Comparison of ENCODE assay signal across 15 mouse cellular contexts in the genomic region with DNA sequence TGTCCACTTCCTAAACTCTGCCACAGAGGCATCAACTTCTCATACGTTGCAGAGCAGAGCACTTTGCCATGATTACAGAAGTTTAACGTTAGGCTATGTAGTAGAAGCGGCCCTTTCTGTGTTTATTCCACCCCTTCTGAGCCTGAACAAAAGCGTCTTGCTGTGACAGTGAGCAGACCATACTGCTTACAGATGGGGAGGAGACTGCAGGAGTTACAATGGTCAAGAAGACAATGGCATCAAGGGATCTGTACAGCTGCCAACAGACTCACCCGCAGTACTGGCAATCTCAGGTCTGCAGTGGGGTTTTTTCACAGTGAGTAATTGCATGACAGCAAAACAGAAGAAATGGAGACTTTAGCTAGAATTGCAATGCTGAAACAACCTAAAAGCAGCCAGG.
DNase-seq lines count a peak whose midpoint lies in the region; ATAC-seq lines count a peak whose summit lies in the region.
"Had no signal": no experiment of that assay in that cellular context is flagged by ENCODE, and none has a peak within 500 bp of the region (broad histone marks: within the 10 kb centered on the region; RNA-seq: fewer than 3 reads in every experiment).

No protein-coding gene starts in this region.

- H3K27me3 ChIP-seq in hindbrain, embryonic 10.5 days (ENCODE audit: insufficient read depth, poor library complexity, severe bottlenecking) = peaks cover 26% of the 10 kb centered on the region
- no peaks in the 10 kb centered on the region for H3K27me3 ChIP-seq in hindbrain, embryonic 16.5 days (replicated peaks; ENCODE audit: control insufficient read depth, insufficient read depth, low read length)
- H3K27me3 ChIP-seq in hindbrain, embryonic 15.5 days = no peaks in the 10 kb centered on the region
- no peaks in the 10 kb centered on the region for H3K27me3 ChIP-seq in neural tube, embryonic 11.5 days (ENCODE audit: control insufficient read depth, insufficient read depth, low read length)
- H3K27me3 ChIP-seq in kidney, embryonic 16.5 days (ENCODE audit: insufficient read depth, low read length) = peaks cover 10% of the 10 kb centered on the region; the same call in 1 of the 2 replicates
- H3K27me3 ChIP-seq: heart, embryonic 15.5 days had no signal

- 0 out of 2 replicates have a peak, but pooled peaks cover 10% of the 10 kb centered on the region for H3K4me1 ChIP-seq in hindbrain, embryonic 10.5 days (replicated peaks)
- H3K4me1 ChIP-seq in hindbrain, embryonic 16.5 days (ENCODE audit: control insufficient read depth, insufficient read depth, low read depth, low read length) = no peaks in the 10 kb centered on the region
- peaks cover 8% of the 10 kb centered on the region; the same call in 1 of the 2 replicates for H3K4me1 ChIP-seq in hindbrain, embryonic 15.5 days (replicated peaks)
- H3K4me1 ChIP-seq in neural tube, embryonic 11.5 days (ENCODE audit: control insufficient read depth, insufficient read depth, low read length) = no peaks in the 10 kb centered on the region
- no peaks in the 10 kb centered on the region for H3K4me1 ChIP-seq in kidney, embryonic 16.5 days (ENCODE audit: insufficient read depth, low read length)
- H3K4me1 ChIP-seq: heart, embryonic 15.5 days had no signal

- no peak overlapping the region for H3K4me2 ChIP-seq in hindbrain, embryonic 16.5 days (ENCODE audit: low read length)
- H3K4me2 ChIP-seq in hindbrain, embryonic 15.5 days = no peak overlapping the region
- no peak overlapping the region for H3K4me2 ChIP-seq in neural tube, embryonic 11.5 days (ENCODE audit: low read depth)
- no peak overlapping the region for H3K4me2 ChIP-seq in kidney, embryonic 16.5 days (replicated peaks; ENCODE audit: low read depth, low read length)
- H3K4me2 ChIP-seq: heart, embryonic 15.5 days had no signal

- peak; percentile 6 for DNase-seq in hindbrain, embryonic 10.5 days (ENCODE audit: low spot score)
- peak; percentile 9 for DNase-seq in embryo, embryonic 11 days
- peak; percentile 11 for DNase-seq in neural tube, embryonic 11.5 days (ENCODE audit: low spot score)
- DNase-seq in c-Kit-positive CD71-positive TER-119-positive erythroid progenitor cells, embryonic 14.5 days (ENCODE audit: low spot score) = no peak
- DNase-seq in ovary, adult 18-20 months (ENCODE audit: low spot score) = no peak
- DNase-seq: cerebellum, postnatal 14 days; kidney, adult 9 months; lung, adult 18-20 months; right cerebral cortex, adult 18-20 months had no signal

- H3K9me3 ChIP-seq in hindbrain, embryonic 10.5 days = no peaks in the 10 kb centered on the region
- H3K9me3 ChIP-seq in hindbrain, embryonic 16.5 days (ENCODE audit: control insufficient read depth, low read length) = no peaks in the 10 kb centered on the region
- no peaks in the 10 kb centered on the region for H3K9me3 ChIP-seq in hindbrain, embryonic 15.5 days
- H3K9me3 ChIP-seq in neural tube, embryonic 11.5 days (ENCODE audit: control insufficient read depth, low read length) = no peaks in the 10 kb centered on the region
- no peaks in the 10 kb centered on the region for H3K9me3 ChIP-seq in kidney, embryonic 16.5 days (ENCODE audit: low read length)
- H3K9me3 ChIP-seq: heart, embryonic 15.5 days had no signal

- no peak for ATAC-seq in hindbrain, embryonic 16.5 days
- ATAC-seq in hindbrain, embryonic 15.5 days (ENCODE audit: low FRiP score, low read depth) = peak; percentile 54; the same call in 1 of the 2 replicates
- 0 out of 2 replicates have a peak, but pooled peaks have one; percentile 24 for ATAC-seq in neural tube, embryonic 11.5 days (ENCODE audit: insufficient read depth, low FRiP score, low TSS enrichment)
- no peak for ATAC-seq in kidney, embryonic 16.5 days (ENCODE audit: low FRiP score, low TSS enrichment)
- ATAC-seq: activated CD4-positive, CD25-positive, alpha-beta regulatory T cell, adult 4 months had no signal

- no peak overlapping the region for H3K9ac ChIP-seq in hindbrain, embryonic 16.5 days (ENCODE audit: low read depth, low read length)
- no peak overlapping the region for H3K9ac ChIP-seq in hindbrain, embryonic 15.5 days
- H3K9ac ChIP-seq in neural tube, embryonic 11.5 days (ENCODE audit: low read length) = no peak overlapping the region
- no peak overlapping the region for H3K9ac ChIP-seq in kidney, embryonic 16.5 days (replicated peaks; ENCODE audit: low read length)
- H3K9ac ChIP-seq: heart, embryonic 15.5 days had no signal

- 30% methylated on average over 5 of the region's 5 CpGs for WGBS in hindbrain, embryonic 10.5 days
- 22% methylated on average over 5 of the region's 5 CpGs for WGBS in hindbrain, embryonic 16.5 days
- 26% methylated on average over 5 of the region's 5 CpGs for WGBS in hindbrain, embryonic 15.5 days
- 30% methylated on average over 5 of the region's 5 CpGs for WGBS in neural tube, embryonic 11.5 days
- 36% methylated on average over 5 of the region's 5 CpGs for WGBS in kidney, embryonic 16.5 days

- H3K36me3 ChIP-seq in hindbrain, embryonic 10.5 days = no peaks in the 10 kb centered on the region
- H3K36me3 ChIP-seq in hindbrain, embryonic 16.5 days (ENCODE audit: control insufficient read depth, insufficient read depth, low read length) = no peaks in the 10 kb centered on the region
- H3K36me3 ChIP-seq in hindbrain, embryonic 15.5 days = no peaks in the 10 kb centered on the region
- no peaks in the 10 kb centered on the region for H3K36me3 ChIP-seq in neural tube, embryonic 11.5 days (ENCODE audit: control insufficient read depth, insufficient read depth, low read length)
- no peaks in the 10 kb centered on the region for H3K36me3 ChIP-seq in kidney, embryonic 16.5 days (ENCODE audit: insufficient read depth, low read length)
- H3K36me3 ChIP-seq: heart, embryonic 15.5 days had no signal

- H3K4me3 ChIP-seq in hindbrain, embryonic 10.5 days = no peak overlapping the region
- H3K4me3 ChIP-seq in hindbrain, embryonic 16.5 days (ENCODE audit: low read length) = no peak overlapping the region
- H3K4me3 ChIP-seq in hindbrain, embryonic 15.5 days = no peak overlapping the region
- H3K4me3 ChIP-seq in neural tube, embryonic 11.5 days (ENCODE audit: low read depth, low read length) = no peak overlapping the region
- H3K4me3 ChIP-seq in kidney, embryonic 16.5 days (ENCODE audit: low read length) = no peak overlapping the region
- H3K4me3 ChIP-seq: heart, embryonic 15.5 days; left cerebral cortex, adult 2 months had no signal

- no peak overlapping the region for H3K27ac ChIP-seq in hindbrain, embryonic 10.5 days
- H3K27ac ChIP-seq in hindbrain, embryonic 16.5 days (ENCODE audit: low read depth, low read length) = no peak overlapping the region
- no peak overlapping the region for H3K27ac ChIP-seq in hindbrain, embryonic 15.5 days (replicated peaks)
- no peak overlapping the region for H3K27ac ChIP-seq in neural tube, embryonic 11.5 days (ENCODE audit: low read depth, low read length)
- H3K27ac ChIP-seq in kidney, embryonic 16.5 days (ENCODE audit: low read length) = no peak overlapping the region
- H3K27ac ChIP-seq: heart, embryonic 15.5 days; left cerebral cortex, adult 2 months had no signal

Comparison
In these comparisons a context has a peak if more than half of its experiments do, and no peak if none do; other contexts are left out.
1. ATAC-seq: peak in hindbrain, embryonic 15.5 days (single experiment) and neural tube, embryonic 11.5 days (single experiment); none in hindbrain, embryonic 16.5 days (single experiment) and kidney, embryonic 16.5 days (single experiment).
2. DNase-seq: peak in hindbrain, embryonic 10.5 days (single experiment), embryo, embryonic 11 days (single experiment) and neural tube, embryonic 11.5 days (single experiment); none in c-Kit-positive CD71-positive TER-119-positive erythroid progenitor cells, embryonic 14.5 days (single experiment) and ovary, adult 18-20 months (single experiment).